Mouse (Mus musculus) stomach, postnatal 0 days (tissue): ENCODE measurements around the gene Gm45844. TPM values are rescaled to one million over a fixed set of nuclear protein-coding genes. Genes with fewer than 3 reads are reported as not detected.

Experiments
- ATAC-seq: fragments of 200-750 bp; cut with Nextera tagmentation; 2 replicates; pipeline ENCODE4 v1.8.0; 2017; ENCODE audit not compliant: low FRiP score, low TSS enrichment
- DNase-seq: peaks from one replicate; pipeline ENCODE4 v3.0.0-alpha.2; 2016; ENCODE audit warnings: low spot score
- H3K27ac ChIP-seq: fragments of 300-500 bp; sonication (generic); replicated peaks from 2 replicates; pipeline ENCODE4 v1.5.1; 2014; ENCODE audit warnings: mild to moderate bottlenecking, control low read depth
- H3K27me3 ChIP-seq: fragments of 300-500 bp; sonication (generic); 2 replicates; pipeline ENCODE4 v1.6.1; 2014; ENCODE audit warnings: low read length; ENCODE audit not compliant: control insufficient read depth, insufficient read depth
- H3K36me3 ChIP-seq: fragments of 300-500 bp; sonication (generic); 2 replicates; pipeline ENCODE4 v1.6.1; 2014; ENCODE audit warnings: low read length, mixed read lengths; ENCODE audit not compliant: control insufficient read depth, insufficient read depth
- H3K4me1 ChIP-seq: fragments of 300-500 bp; sonication (generic); replicated peaks from 2 replicates; pipeline ENCODE4 v1.6.1; 2014; ENCODE audit warnings: antibody characterized with exemption; ENCODE audit not compliant: control insufficient read depth, insufficient read depth
- H3K4me2 ChIP-seq: fragments of 300-500 bp; sonication (generic); replicated peaks from 2 replicates; pipeline ENCODE4 v1.6.1; 2014; ENCODE audit warnings: low read depth, mild to moderate bottlenecking, control low read depth, moderate library complexity
- H3K4me3 ChIP-seq: fragments of 300-500 bp; sonication (generic); 2 replicates; pipeline ENCODE4 v1.5.1; 2014; ENCODE audit warnings: low read depth, low read length, control low read depth
- H3K9ac ChIP-seq: fragments of 300-500 bp; sonication (generic); 2 replicates; pipeline ENCODE4 v1.6.1; 2014; ENCODE audit warnings: mild to moderate bottlenecking, low read length, control low read depth, mixed read lengths
- H3K9me3 ChIP-seq: fragments of 300-500 bp; sonication (generic); 2 replicates; pipeline ENCODE4 v1.6.1; 2016; ENCODE audit warnings: low read length; ENCODE audit not compliant: control insufficient read depth
- CTCF ChIP-seq: IDR thresholded peaks from 2 replicates; pipeline ENCODE4 v1.5.1; 2016; ENCODE audit warnings: antibody characterized with exemption, low read depth, mild to moderate bottlenecking, moderate library complexity
- EP300 ChIP-seq: optimal IDR thresholded peaks from 2 replicates; pipeline ENCODE3; 2016; ENCODE audit warnings: antibody characterized with exemption
- WGBS: fragments of 180-500 bp; shearing (Covaris S2); extraction: QIAGEN DNeasy Blood & Tissue Kit; methylation state at CpG from one replicate; pipeline ENCODE4 v1.1.7; 2014; 5-methylcytosine and 5-hydroxymethylcytosine counted together
- microRNA-seq: library from miRNA; unstranded; fragments of <30 nt; microRNA quantifications from one replicate; pipeline ENCODE4, GENCODE M21; 2016
- polyA plus RNA-seq: library from polyadenylated mRNA; unstranded; fragments of >200 nt; fragmentation: Nextera tagmentation; extraction: Ambion mirVana; gene quantifications from 2 replicates; pipeline ENCODE4 v1.2.1, GENCODE M21; 2015

The Gm45844 gene
- polyA plus RNA-seq, 1 experiment from 2014 or later, result 2.3 TPM

DNA sequence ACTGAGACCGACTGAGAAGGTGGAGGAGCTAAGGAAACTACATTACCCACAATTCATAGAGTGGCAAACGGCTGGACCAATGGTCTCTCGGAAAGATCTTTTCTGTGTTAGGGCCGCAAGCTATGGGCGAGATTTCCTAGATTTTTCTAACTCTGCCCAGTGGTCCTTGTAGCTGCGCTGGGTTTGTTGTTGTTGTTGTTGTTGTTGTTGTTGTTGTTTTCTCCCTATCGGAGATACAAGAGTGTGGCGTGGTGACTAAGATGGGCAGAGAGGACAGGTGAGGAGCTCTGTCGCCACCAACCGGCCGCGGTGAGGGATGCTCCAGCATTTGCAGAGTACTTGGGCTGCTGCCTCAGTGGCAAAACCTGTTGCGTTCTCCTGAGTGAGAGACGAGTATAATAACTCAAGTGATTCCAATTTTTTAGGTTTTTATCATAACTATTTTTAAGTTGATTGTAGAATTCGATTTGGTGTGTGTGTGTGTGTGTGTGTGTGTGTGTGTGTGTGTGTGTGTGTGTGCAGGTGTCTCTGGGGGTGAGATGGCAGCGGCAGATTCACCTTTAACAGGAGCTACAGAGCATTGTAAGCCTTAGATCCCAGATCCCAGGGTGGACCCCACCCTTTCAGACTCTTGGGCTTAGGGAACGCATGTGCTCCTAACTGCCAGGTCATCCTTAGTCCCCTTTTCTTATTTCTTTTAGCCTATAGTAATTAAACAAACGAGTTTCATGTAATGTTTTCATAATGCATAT lies 89.7 kb downstream of the Gm45844 start:
- TF ChIP-seq CTCF, result peak; percentile 83
- no peak for TF ChIP-seq EP300
- Histone ChIP-seq H3K27me3 (no peaks in the 10 kb centered on the region), H3K4me2 (peak overlapping the region; percentile 51), H3K9me3 (no peaks in the 10 kb centered on the region), H3K9ac (peak overlapping the region; percentile 47), H3K4me1 (no peaks in the 10 kb centered on the region), H3K36me3 (no peaks in the 10 kb centered on the region), H3K4me3 (peak overlapping the region; percentile 54), H3K27ac (no peak overlapping the region)
- DNase-seq (peak; percentile 81), ATAC-seq (peak; percentile 94)
- 9% methylated on average over 18 of the region's 18 CpGs for WGBS

DNA sequence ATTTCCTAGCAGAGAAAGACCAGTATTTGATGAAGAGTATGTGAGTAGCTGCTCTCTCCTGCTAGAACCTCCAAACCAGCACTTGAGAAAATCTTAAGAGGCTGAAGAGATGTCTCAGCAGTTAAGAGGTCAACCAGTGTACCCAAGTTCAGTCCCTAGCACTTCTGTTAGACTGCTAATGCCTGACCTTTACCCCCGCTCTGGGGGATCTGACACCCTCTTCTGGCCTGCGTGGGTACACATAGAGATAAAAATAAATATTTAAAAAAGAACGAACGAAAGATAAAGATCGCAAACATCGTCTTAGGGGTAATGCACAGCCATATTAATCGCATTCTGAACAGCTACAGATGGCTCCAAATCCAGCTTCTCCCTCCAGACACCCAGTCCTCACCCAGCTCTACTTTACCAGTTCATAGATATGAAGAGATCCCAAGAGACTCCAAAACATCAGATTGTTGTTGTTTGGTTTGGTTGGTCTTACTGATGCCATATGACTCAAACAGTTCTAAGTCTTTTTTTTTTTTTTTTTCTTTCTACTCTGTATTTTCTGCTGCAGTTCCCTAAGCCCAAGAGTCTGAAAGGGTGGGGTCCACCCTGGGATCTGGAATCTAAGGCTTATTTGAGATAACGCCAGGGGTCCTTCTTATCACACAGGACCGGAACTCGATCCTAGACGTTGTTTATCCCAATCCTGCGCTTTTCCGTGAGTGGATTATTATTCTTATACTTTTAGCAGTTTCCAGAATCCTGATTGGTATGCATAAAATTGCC lies 90.5 kb downstream of the Gm45844 start:
- no peak for ATAC-seq

DNA sequence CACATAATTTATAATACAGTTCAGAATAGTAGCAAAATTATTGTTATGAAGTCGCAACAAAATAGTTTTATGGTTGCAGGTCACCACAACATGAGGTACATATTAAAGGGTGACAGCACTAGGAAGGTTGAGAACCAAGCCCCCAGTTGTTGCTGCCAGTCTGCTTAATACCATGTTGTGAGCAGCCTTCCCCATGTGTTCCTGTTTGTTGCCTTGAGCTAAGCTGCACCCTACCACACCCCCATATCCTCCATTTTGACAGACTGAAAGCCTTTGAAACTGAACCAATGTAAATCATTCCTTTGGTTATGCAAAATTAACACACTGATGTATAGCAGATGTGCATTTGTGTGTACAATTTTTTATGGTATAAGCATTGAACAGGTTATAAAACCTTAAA lies 92.2 kb downstream of the Gm45844 start:
- no peak for DNase-seq
- WGBS, result 94% methylated on average over 1 of the region's 1 CpGs
- Histone ChIP-seq H3K36me3 (no peaks in the 10 kb centered on the region), H3K4me2 (no peak overlapping the region), H3K9ac (no peak overlapping the region), H3K9me3 (no peaks in the 10 kb centered on the region), H3K27me3 (no peaks in the 10 kb centered on the region), H3K4me1 (no peaks in the 10 kb centered on the region), H3K27ac (no peak overlapping the region), H3K4me3 (no peak overlapping the region)
- ATAC-seq, result no peak
- no peak for TF ChIP-seq EP300
- no peak for TF ChIP-seq CTCF

More for the DNA sequence above, 90.5 kb downstream of the Gm45844 start:
- peak overlapping the region; percentile 47 for H3K9ac ChIP-seq
- H3K27ac ChIP-seq, result no peak overlapping the region
- H3K4me1 ChIP-seq, result no peaks in the 10 kb centered on the region
- H3K27me3 ChIP-seq, result no peaks in the 10 kb centered on the region
- DNase-seq, result no peak
- peak overlapping the region; percentile 54 for H3K4me3 ChIP-seq
- no peak for TF ChIP-seq CTCF
- no peak for TF ChIP-seq EP300
- H3K9me3 ChIP-seq, result no peaks in the 10 kb centered on the region
- no peaks in the 10 kb centered on the region for H3K36me3 ChIP-seq
- H3K4me2 ChIP-seq, result peak overlapping the region; percentile 51
- WGBS, result 13% methylated on average over 13 of the region's 13 CpGs

DNA sequence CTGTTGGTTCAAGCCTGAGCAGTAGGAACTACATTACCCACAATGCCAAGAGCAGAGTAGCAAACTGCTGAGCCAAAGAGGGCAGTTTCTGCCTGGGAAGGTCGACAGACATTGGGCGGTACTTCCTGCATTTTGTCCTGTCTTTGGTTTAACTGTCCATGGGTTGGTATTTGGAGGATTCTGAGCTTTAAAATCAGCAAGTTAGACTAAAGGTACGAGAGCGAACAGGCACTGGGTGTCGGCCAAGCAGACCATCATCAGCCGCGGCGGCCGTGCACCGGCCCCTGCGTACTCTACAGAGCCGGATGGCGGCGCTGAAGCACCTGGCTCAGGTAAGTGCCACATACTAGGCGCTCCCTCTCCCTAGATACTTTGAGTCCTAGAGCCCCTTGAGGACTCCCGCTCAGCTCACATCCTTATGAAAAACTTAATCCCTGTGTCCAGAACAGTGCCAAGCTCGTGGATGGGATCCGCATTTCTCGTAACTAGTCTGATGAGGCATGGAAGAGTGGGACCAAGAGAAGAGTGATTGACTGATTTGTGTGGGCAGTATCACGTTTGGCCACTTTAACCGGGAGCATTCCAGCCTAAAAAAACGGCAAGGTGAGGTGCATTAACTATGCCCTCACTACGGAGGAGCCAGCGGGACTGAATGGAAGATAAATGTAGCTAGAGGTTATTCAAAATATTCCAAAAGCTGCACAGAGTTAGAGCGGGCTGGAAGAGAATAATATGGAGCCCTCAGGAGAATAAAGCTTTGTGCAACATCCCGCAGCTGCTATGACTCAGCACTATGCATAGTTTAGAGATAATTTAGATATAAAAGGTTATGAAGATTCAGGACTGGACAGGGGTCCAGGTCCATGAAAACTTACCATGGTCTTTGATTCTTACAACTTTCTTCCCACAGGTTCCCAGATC lies 106.6 kb downstream of the Gm45844 start, which contains the start of gene Zfp418:
TSS of gene Zfp418 (plus strand) at position 104 of the 921 bp plus-strand sequence.
- whole genome bisulfite sequencing, result under 1% methylated on average over 26 of the region's 26 CpGs
- ATAC-seq, result peak; percentile 95

More for the DNA sequence above, 106.6 kb downstream of the Gm45844 start, which contains the start of gene Zfp418:
- Histone ChIP-seq H3K4me1 (0 out of 2 replicates have a peak, but pooled peaks cover 2% of the 10 kb centered on the region), H3K4me3 (peak within 1 kb of the TSS; percentile 54), H3K27ac (peak within 1 kb of the TSS; percentile 58; the same call in 1 of the 2 replicates), H3K9ac (peak within 1 kb of the TSS; percentile 65), H3K27me3 (no peaks in the 10 kb centered on the region), H3K4me2 (peak within 1 kb of the TSS; percentile 74), H3K36me3 (0 out of 2 replicates have a peak, but pooled peaks cover 4% of the 10 kb centered on the region), H3K9me3 (no peaks in the 10 kb centered on the region)
- TF ChIP-seq CTCF (peak; percentile 49), EP300 (no peak)
- peak; percentile 68 for DNase-seq

Small RNAs within 50 kb of the gene (microRNA-seq; reads per million reads assigned to microRNA genes)
- 1.6 reads per million for gene Mir5620

Other genes with a start within 250 kb of the Gm45844 start
- 10.0 and 10.7 TPM in 2 replicates for gene Zfp954, start 156.8 kb downstream of the Gm45844 start, polyA plus RNA-seq
- gene Zfp773, start 141.5 kb downstream of the Gm45844 start, polyA plus RNA-seq, result 0.45 and 0.63 TPM in 2 replicates
- gene Zfp418, start 107.0 kb downstream of the Gm45844 start, polyA plus RNA-seq, result 1.2 and 1.4 TPM in 2 replicates
- 6.9 and 7.4 TPM in 2 replicates for gene Zfp772, start 68.3 kb downstream of the Gm45844 start, polyA plus RNA-seq
- gene Vmn2r29, start 31.0 kb downstream of the Gm45844 start, polyA plus RNA-seq, result 0.27 and 0.34 TPM in 2 replicates
- 34.6 and 35.5 TPM in 2 replicates for gene Clcn4, start 22.6 kb upstream of the Gm45844 start, polyA plus RNA-seq
- 0.01 TPM in 1 of 2 replicates, not detected in the other for gene Vmn2r30, start 59.3 kb upstream of the Gm45844 start, polyA plus RNA-seq
- gene Gm45783, start 96.3 kb upstream of the Gm45844 start, polyA plus RNA-seq, result not detected in 2 replicates
- 0.01 TPM in 1 of 2 replicates, not detected in the other for gene Vmn2r31, start 121.4 kb upstream of the Gm45844 start, polyA plus RNA-seq
- gene Vmn2r32, start 201.7 kb upstream of the Gm45844 start, polyA plus RNA-seq, result not detected in 2 replicates